Mouse (Mus musculus): ENCODE measurements around the gene Cbx5.

Cbx5 gene

DNA sequence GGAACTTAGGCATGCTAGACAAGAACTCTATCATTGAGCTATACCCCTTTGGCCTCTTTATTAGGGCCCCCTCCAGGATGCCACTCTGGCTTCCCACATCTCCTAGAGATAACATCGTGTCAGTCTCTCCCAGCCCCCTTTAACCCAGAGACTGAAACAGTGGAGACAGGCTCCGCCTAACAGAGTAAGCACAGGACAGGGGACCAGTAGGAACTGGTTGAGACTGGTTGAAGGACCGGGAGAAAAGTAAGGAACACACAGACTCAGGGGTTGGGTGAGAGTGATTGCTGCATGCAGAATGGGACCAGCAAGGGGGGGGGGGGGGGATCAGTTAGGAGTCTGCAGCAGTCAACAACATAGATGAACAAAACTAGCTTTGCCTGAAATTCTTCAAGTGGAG lies 95.4 kb downstream of the Cbx5 start:
- DNase-seq (ENCODE audit: low spot score) = no peak
